Mouse (Mus musculus): ENCODE measurements around the gene Hs2st1. TPM values are rescaled to one million over a fixed set of nuclear protein-coding genes. Genes with fewer than 3 reads are reported as not detected.

The Hs2st1 gene
- polyA plus RNA-seq, 1 experiment from 2014 or later = 19.7 TPM

DNA sequence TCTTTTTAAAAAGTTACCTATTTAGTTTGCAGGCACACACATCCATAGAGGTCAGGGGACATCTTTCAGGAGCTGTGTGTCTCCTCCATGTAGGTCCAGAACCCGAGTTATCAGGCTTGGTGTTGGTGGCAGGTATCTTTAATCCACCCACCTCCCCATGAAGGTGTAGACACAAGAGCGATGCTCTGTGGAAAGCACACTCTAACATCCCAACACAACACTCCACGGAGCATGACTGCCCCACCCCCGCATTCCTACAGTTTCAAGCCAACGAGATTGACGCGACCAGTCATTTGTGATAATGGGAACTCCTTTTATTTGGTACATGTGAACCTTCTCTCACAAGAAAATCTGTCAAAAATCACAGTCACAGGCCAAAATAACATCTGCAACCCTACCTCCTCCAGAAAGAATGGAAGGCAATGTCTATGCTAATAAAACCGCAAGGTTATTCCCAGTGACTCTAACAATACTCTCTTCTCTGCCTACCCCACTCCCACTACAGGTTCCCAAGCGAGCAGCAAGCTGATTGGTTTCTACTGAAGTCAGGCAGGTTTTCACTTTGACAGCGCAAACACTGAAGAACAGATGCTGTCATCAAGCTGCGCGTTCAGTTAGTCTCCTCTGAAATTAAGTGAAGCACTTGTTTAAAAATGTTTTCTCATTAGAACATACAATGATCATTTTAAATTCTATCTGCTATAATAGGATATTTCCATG is 92.1 kb downstream of the Hs2st1 start:
- Histone ChIP-seq H3K4me2 (replicated peaks) (0 out of 2 replicates have a peak overlapping the region, but pooled peaks have one; percentile 8), H3K36me3 (no peaks in the 10 kb centered on the region), H3K27ac (replicated peaks) (peak overlapping the region; percentile 59), H3K9me3 (no peaks in the 10 kb centered on the region), H3K4me1 (peaks cover 14% of the 10 kb centered on the region), H3K9ac (replicated peaks) (no peak overlapping the region), H3K4me3 (no peak overlapping the region), H3K27me3 (no peaks in the 10 kb centered on the region)
- 68% methylated on average over 12 of the region's 12 CpGs for WGBS
- peak; percentile 78 for ATAC-seq (replicated peaks)

DNA sequence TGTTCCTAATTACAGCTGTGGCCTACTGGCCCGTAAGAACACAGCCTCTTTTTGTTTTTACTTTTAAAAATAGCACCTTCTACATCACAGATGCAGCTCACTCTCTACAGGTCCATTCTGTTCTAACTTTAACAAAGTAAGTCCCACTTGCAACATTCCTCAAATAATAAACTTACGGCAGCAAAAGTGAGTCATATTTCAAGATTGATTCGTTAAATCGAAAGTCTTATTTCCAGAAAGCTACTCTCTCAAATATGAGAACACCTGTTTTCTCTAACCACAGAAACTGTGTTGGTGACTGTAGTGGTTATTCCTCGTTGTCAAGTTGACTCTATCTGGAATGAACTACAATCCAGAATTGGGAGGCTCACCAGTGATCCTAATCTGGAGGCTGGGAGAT is 94.1 kb downstream of the Hs2st1 start:
- no peaks in the 10 kb centered on the region for H3K36me3 ChIP-seq
- no peak overlapping the region for H3K9ac ChIP-seq (replicated peaks)
- no peaks in the 10 kb centered on the region for H3K9me3 ChIP-seq
- WGBS = 96% methylated on average over 5 of the region's 5 CpGs
- H3K4me2 ChIP-seq (replicated peaks) = no peak overlapping the region
- H3K4me3 ChIP-seq = no peak overlapping the region
- peaks cover 27% of the 10 kb centered on the region for H3K4me1 ChIP-seq
- no peaks in the 10 kb centered on the region for H3K27me3 ChIP-seq
- H3K27ac ChIP-seq (replicated peaks) = no peak overlapping the region
- ATAC-seq (replicated peaks) = no peak

DNA sequence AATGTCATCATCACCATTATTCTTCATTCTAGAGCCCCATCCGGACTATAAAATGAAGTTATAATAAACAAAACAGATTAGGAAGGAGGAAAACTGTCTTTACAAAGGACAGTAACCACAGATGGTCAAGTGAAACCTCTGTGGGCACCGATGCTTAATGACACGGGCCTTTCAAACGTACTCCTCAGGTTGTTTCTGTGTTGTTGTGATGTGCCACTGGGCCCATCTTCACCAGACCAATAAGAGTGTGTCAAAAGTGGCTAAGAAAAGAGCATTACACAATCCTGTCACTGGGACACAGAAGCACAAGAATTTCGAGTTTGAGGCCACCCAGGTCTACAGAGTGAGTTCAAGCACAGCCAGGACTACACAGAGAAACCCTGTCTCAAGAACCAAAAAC is 95.3 kb downstream of the Hs2st1 start:
- Histone ChIP-seq H3K4me1 (peaks cover 34% of the 10 kb centered on the region), H3K27me3 (no peaks in the 10 kb centered on the region), H3K36me3 (no peaks in the 10 kb centered on the region), H3K9me3 (no peaks in the 10 kb centered on the region), H3K9ac (replicated peaks) (no peak overlapping the region), H3K4me3 (no peak overlapping the region), H3K27ac (replicated peaks) (no peak overlapping the region), H3K4me2 (replicated peaks) (no peak overlapping the region)
- 87% methylated on average over 5 of the region's 5 CpGs for WGBS
- no peak for ATAC-seq (replicated peaks)

DNA sequence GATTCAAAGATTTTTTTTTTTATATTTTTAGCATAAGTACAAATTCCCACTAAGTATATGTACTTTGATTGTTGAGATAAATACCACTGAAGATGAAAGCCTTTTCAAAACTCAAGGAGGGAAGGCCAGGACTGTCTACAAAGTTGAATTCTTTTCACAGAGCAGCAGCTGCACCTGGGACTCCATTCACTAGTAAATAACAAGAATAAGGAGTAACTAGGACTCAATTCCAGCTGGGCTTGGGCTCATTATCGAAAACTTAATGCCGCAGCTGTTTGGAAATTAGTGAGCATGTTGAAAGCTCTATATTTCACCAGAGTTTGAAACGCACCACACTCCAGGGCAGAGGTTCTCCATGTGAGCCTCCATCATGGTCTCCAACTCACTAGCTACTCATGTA is 98.0 kb downstream of the Hs2st1 start:
- Histone ChIP-seq H3K36me3 (no peaks in the 10 kb centered on the region), H3K27ac (replicated peaks) (peak overlapping the region; percentile 56; the same call in 1 of the 2 replicates), H3K4me2 (replicated peaks) (no peak overlapping the region), H3K9ac (replicated peaks) (no peak overlapping the region), H3K4me1 (peaks cover 27% of the 10 kb centered on the region), H3K9me3 (no peaks in the 10 kb centered on the region), H3K27me3 (no peaks in the 10 kb centered on the region), H3K4me3 (no peak overlapping the region)
- 22% methylated on average over 3 of the region's 3 CpGs for WGBS
- ATAC-seq (replicated peaks) = 0 out of 2 replicates have a peak, but pooled peaks have one; percentile 11

DNA sequence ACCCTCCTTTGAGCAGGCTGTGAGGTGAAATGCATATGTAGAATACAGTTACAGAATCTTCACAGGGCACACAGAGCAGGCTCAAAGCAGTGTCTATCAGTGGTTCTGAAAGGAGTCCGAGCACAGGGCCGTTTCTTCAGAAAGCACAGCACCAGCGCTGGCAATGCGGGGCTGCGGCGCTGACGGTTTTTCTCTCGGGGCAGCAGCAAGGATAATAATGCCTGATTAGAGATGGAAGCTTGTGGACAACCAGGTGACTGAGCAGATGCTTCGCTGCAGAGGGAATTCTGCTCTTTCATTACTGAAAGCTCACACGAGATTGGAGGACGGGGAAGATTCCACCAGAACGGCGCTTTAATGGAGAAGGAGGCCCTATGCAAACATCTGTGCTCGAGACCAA is 99.1 kb downstream of the Hs2st1 start:
- Histone ChIP-seq H3K4me3 (no peak overlapping the region), H3K27ac (replicated peaks) (peak overlapping the region; percentile 78)

DNA sequence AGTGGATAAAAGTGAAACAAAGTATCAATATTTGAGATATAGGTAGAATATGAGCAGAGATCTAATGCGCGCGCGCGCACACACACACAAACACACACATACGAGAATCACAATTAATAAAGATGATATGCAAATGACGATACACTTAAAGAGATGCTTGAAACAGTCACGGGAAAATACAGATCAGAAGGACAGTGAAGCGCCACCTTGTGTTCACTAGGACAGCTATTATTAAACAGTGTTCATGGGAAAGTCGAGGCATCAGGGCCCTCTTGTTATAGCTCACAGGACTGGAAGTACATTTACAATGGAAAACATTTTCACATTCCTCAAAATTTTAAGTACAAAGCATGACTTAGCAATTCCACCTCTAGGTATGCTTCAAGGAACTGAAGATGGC is 102.5 kb downstream of the Hs2st1 start:
- Histone ChIP-seq H3K4me1 (peaks cover 27% of the 10 kb centered on the region), H3K27ac (replicated peaks) (no peak overlapping the region), H3K9ac (replicated peaks) (no peak overlapping the region), H3K9me3 (no peaks in the 10 kb centered on the region), H3K4me3 (no peak overlapping the region), H3K36me3 (0 out of 2 replicates have a peak, but pooled peaks cover 6% of the 10 kb centered on the region), H3K4me2 (replicated peaks) (no peak overlapping the region), H3K27me3 (no peaks in the 10 kb centered on the region)
- no peak; the same call in 1 of the 2 replicates for ATAC-seq (replicated peaks)
- 69% methylated on average over 10 of the region's 10 CpGs for WGBS

More for the DNA sequence above, 99.1 kb downstream of the Hs2st1 start:
- no peaks in the 10 kb centered on the region for H3K27me3 ChIP-seq
- ATAC-seq (replicated peaks) = no peak
- H3K36me3 ChIP-seq = no peaks in the 10 kb centered on the region
- peaks cover 27% of the 10 kb centered on the region for H3K4me1 ChIP-seq
- no peaks in the 10 kb centered on the region for H3K9me3 ChIP-seq
- 43% methylated on average over 14 of the region's 14 CpGs for WGBS
- H3K9ac ChIP-seq (replicated peaks) = no peak overlapping the region
- no peak overlapping the region for H3K4me2 ChIP-seq (replicated peaks)

DNA sequence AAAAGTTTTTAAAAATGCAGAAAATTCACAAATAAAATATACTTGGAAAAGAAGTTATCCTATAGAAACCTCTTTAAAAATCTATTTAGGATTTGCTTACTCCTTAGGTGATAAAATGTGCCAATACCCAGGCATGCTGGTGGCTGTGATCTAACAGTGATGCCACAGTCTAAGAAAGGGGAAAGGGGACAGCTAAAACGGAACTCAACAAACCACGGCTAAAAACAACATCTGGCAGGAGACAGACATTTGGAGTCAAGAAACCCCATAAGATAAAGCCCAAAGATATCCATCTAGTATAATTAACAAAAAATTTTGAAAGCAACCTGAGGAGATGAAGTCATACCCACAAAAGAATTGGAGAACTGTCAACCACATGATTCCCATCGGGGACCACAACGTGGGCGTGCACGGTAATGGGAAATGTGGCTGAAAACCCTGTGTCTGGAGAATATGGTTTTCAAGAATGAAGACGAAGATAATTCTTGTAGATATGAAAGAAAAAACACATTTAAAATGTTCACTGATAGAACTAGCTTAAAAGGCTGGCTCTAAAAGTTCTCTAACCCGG is 103.8 kb downstream of the Hs2st1 start:
- 0 out of 2 replicates have a peak, but pooled peaks cover 6% of the 10 kb centered on the region for H3K36me3 ChIP-seq
- 92% methylated on average over 8 of the region's 8 CpGs for WGBS

DNA sequence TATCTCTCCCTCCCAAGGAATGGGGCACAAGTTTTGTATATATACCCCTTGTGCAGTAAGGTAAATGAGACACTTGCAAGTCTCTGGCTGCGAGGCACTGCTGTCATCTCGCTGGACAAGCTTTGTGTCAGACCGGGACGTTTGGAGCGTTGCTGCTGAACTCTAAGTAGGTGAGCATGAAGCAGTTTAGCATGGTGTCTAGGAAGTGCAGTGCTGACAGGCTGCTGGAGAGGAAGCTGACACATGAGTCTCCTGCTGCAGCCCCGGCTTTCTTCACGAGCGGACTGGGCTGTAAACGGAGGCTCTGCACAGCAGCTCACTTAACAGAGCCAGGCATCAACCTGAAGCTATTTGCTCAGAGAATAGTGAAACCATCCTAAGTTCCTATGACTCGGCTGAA is 107.3 kb downstream of the Hs2st1 start:
- Histone ChIP-seq H3K27ac (replicated peaks) (no peak overlapping the region), H3K4me3 (no peak overlapping the region), H3K4me2 (replicated peaks) (no peak overlapping the region), H3K9ac (replicated peaks) (no peak overlapping the region), H3K4me1 (peaks cover 11% of the 10 kb centered on the region), H3K27me3 (no peaks in the 10 kb centered on the region), H3K9me3 (no peaks in the 10 kb centered on the region), H3K36me3 (0 out of 2 replicates have a peak, but pooled peaks cover 6% of the 10 kb centered on the region)
- no peak for ATAC-seq (replicated peaks)
- WGBS = 94% methylated on average over 10 of the region's 10 CpGs

More for the DNA sequence above, 103.8 kb downstream of the Hs2st1 start:
- no peak overlapping the region for H3K9ac ChIP-seq (replicated peaks)
- no peaks in the 10 kb centered on the region for H3K27me3 ChIP-seq
- no peak overlapping the region for H3K4me3 ChIP-seq
- no peak overlapping the region for H3K27ac ChIP-seq (replicated peaks)
- ATAC-seq (replicated peaks) = no peak
- H3K4me2 ChIP-seq (replicated peaks) = no peak overlapping the region
- H3K4me1 ChIP-seq = peaks cover 17% of the 10 kb centered on the region
- H3K9me3 ChIP-seq = no peaks in the 10 kb centered on the region

DNA sequence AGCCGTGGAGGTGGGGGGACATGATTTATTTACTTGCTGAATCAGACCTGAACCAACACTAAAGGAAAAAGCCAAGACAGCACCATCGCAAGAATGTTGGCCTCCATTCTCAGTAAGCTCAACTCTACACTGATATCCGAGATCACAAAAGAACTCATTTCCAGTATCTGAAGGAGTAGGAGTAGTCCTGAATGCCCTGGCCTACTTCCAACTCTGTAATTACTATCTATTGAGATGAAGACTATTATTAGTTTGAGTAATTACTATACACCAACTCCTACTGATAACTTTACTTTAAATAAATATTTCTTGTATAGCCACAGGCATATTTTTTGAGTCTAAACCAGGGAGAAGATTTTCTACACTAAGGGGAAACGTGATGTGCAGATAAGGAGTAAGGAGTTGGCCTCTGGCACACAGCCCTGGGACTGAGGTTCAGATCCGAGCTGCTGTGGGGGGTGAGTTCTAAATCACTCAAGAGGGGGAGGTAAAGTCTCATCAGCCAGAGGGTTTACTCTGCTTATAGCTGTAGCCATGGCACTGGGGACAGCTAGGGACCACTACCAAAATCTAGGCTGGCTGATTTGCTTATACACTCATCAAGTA is 109.7 kb downstream of the Hs2st1 start:
- H3K9me3 ChIP-seq = no peaks in the 10 kb centered on the region
- no peak overlapping the region for H3K9ac ChIP-seq (replicated peaks)
- H3K27ac ChIP-seq (replicated peaks) = no peak overlapping the region
- no peak for ATAC-seq (replicated peaks)
- no peak overlapping the region for H3K4me2 ChIP-seq (replicated peaks)
- peaks cover 15% of the 10 kb centered on the region for H3K4me1 ChIP-seq
- H3K4me3 ChIP-seq = no peak overlapping the region
- H3K36me3 ChIP-seq = 0 out of 2 replicates have a peak, but pooled peaks cover 6% of the 10 kb centered on the region
- 51% methylated on average over 5 of the region's 5 CpGs for WGBS
- H3K27me3 ChIP-seq = no peaks in the 10 kb centered on the region

DNA sequence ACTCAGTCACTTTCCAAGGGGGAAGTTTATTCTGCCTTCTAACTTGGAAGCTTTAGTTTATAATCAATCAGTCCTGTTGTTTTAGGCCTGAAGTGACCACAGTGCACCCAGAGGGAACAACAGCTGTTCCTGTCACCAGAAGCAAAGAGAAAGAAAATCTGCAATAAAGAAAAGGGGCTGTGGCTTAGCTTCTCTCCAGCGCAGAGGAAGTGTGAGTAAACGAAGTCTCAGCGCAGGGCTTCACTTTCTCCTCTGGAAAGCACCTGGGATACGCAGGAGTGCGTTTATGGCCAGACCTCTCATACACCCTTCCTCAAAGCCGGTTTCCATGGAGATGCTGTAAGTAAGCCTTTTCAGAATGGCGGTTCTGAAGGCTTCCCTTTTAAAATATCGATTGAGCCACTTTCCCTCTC is 110.7 kb downstream of the Hs2st1 start:
- Histone ChIP-seq H3K27ac (replicated peaks) (no peak overlapping the region), H3K9ac (replicated peaks) (no peak overlapping the region), H3K4me2 (replicated peaks) (no peak overlapping the region), H3K27me3 (no peaks in the 10 kb centered on the region), H3K36me3 (0 out of 2 replicates have a peak, but pooled peaks cover 6% of the 10 kb centered on the region), H3K4me3 (no peak overlapping the region), H3K4me1 (peaks cover 15% of the 10 kb centered on the region), H3K9me3 (no peaks in the 10 kb centered on the region)
- 56% methylated on average over 8 of the region's 8 CpGs for WGBS
- ATAC-seq (replicated peaks) = no peak

DNA sequence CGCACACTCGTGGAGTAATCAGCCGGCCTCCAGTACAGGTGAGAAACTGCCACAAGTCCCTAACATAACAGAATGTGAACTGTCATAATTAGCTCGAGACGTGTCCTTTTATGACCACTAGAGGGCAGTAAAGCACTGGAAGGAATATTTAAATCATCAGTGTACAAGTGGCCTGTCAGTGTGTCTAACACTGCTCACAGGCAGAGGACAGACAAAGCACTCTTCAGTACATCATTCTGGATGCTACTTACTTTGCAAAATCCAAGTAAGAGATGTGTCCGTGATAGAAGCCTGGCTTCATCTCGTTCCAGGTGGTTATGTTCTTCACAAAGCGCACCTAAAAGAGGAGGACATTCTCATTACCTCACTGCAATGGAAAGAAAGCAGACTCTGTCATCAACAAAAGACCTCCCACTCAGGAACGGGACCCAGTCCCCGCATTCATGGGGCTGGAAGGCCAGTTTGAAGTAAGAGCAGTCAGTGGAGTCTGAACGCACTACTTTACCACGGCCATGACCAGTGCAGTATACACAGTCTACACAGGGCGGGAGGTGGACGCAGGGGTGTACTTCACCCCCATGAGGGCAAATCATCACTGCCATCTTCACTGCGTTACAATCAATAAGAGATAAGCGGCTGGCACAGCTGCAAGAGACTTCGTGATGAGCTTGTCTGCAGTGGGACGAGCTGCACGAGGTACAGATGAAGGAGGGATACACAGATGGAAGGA is 116.1 kb downstream of the Hs2st1 start:
- Histone ChIP-seq H3K4me3 (no peak overlapping the region), H3K36me3 (no peaks in the 10 kb centered on the region), H3K4me2 (replicated peaks) (no peak overlapping the region), H3K9ac (replicated peaks) (0 out of 2 replicates have a peak overlapping the region, but pooled peaks have one; percentile 8), H3K4me1 (peaks cover 9% of the 10 kb centered on the region), H3K27ac (replicated peaks) (peak overlapping the region; percentile 71), H3K9me3 (no peaks in the 10 kb centered on the region), H3K27me3 (no peaks in the 10 kb centered on the region)
- 53% methylated on average over 19 of the region's 19 CpGs for WGBS
- ATAC-seq (replicated peaks) = peak; percentile 91

DNA sequence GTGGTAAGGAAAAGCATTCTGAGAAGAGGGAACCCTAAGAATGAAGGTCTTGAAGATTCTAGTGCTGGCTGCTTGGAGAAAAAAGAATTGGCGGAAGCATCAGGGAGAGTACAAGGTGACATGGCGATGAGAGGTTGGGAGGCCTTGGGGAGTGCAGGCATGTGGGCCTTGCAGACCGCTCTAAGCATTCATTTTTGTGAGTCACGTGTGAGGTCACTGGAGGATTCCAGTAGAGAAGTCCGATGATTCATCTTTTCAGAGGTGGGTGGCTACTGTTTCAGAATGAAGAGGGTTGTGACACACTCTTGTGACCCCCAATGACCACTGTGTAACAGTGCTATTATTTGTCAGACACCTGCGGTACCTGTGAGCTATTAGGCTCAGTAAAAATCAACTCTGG is 121.0 kb downstream of the Hs2st1 start:
- WGBS = 96% methylated on average over 6 of the region's 6 CpGs
- no peak for ATAC-seq (replicated peaks)

More for the DNA sequence above, 121.0 kb downstream of the Hs2st1 start:
- Histone ChIP-seq H3K27me3 (no peaks in the 10 kb centered on the region), H3K36me3 (peaks cover 7% of the 10 kb centered on the region; the same call in 1 of the 2 replicates), H3K9ac (replicated peaks) (no peak overlapping the region), H3K4me3 (no peak overlapping the region), H3K4me1 (peaks cover 3% of the 10 kb centered on the region), H3K9me3 (no peaks in the 10 kb centered on the region), H3K27ac (replicated peaks) (no peak overlapping the region), H3K4me2 (replicated peaks) (no peak overlapping the region)
